Mouse (Mus musculus): ENCODE results near the gene Magea3. TPM values are rescaled to one million over a fixed set of nuclear protein-coding genes. Genes with fewer than 3 reads are reported as not detected.
"Not testable (repeated sequence)": the region's sequence is repeated elsewhere in the genome, so short reads cannot be mapped to it uniquely, and the experiment has no call there.

Gene Magea3
- not detected in 2 replicates for polyA plus RNA-seq (2015; fragmentation: Nextera tagmentation; extraction: Ambion mirVana)

DNA sequence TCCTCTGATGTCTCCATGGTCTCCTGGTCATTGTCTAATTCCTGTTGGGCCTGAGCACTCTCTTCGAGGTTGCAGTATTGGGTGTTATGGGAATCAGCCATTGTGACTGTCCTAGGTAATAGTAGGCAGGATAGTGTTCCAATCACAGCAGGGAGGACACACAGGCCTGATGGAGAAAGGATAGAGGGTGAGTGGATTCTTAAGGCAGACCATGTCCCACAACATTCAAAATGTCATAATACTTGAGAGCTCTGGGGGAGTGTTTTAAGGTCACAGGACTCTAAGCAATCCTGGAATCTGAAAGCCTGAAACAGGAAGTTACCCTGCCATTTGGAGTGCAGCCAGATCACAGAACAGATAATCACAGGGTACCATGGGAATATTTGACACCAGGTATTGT lies at the start of gene Magea3:
Gene Magea3, minus strand, starts transcription at position 101 of the 400 bp plus-strand sequence.
- ATAC-seq (ENCODE audit: borderline replicate concordance, extremely low read depth, low FRiP score, low TSS enrichment), result not testable (repeated sequence)

DNA sequence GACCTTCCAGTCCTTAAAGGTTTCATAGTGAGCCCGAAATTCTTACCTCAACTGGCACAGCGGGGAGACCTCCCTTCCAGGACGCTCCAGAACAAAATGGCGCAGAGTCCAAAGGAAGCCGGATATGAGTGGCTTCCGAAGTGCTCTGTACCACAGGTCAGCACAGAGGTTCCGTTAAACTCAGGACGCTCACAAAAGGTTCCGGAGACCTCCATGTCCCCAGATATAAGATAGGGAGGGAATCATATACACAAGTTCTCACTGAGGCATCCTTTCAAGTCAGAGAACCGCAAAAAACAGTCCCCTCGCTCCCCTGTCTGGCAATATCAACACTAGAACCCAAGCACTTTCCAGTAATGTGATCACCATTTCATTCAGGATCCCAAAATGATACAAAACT lies 46.4 kb upstream of the Magea3 start, which contains the start of gene Magea8:
Gene Magea8, minus strand, starts transcription at position 101 of the 400 bp plus-strand sequence.
- not testable (repeated sequence) for H3K36me3 ChIP-seq; H3K4me2 ChIP-seq; H3K9ac ChIP-seq; H3K4me3 ChIP-seq; H3K9me3 ChIP-seq; H3K27me3 ChIP-seq; ATAC-seq (ENCODE audit: borderline replicate concordance, extremely low read depth, low FRiP score, low TSS enrichment); H3K27ac ChIP-seq; H3K4me1 ChIP-seq
- WGBS, result 83% methylated on average over 11 of the region's 11 CpGs

More for the DNA sequence above, at the start of gene Magea3:
- not testable (repeated sequence) for H3K4me1 ChIP-seq, H3K4me3 ChIP-seq, H3K4me2 ChIP-seq, H3K36me3 ChIP-seq, H3K27me3 ChIP-seq, H3K9ac ChIP-seq, H3K27ac ChIP-seq, H3K9me3 ChIP-seq
- 40% methylated on average over 1 of the region's 1 CpGs for WGBS

DNA sequence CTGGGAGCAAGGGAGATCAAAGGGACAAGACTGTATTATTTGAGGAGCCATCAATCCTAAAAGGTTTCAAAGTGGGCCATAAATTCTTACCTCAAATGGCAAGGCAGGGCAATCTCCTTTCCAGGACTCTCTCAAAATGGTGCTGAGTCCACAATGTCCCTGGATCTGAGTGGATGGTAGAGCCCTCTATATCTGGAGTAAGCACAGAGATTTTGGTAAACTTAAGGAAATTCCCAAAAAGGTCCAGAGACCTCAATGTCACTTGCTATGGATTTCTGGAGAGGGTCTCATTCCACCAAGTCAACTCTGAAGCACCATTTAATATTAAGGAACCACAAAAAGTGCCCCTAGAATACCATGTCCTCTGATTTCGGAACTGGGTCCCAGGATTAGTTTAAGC lies 13.4 kb downstream of the Magea3 start, which contains the start of gene Magea6:
Gene Magea6, minus strand, starts transcription at position 101 of the 400 bp plus-strand sequence.
- not testable (repeated sequence) for H3K36me3 ChIP-seq; H3K9ac ChIP-seq; H3K4me3 ChIP-seq; H3K9me3 ChIP-seq; H3K4me1 ChIP-seq; H3K4me2 ChIP-seq; H3K27ac ChIP-seq; H3K27me3 ChIP-seq; ATAC-seq (ENCODE audit: borderline replicate concordance, extremely low read depth, low FRiP score, low TSS enrichment)
- 42% methylated on average over 1 of the region's 1 CpGs for WGBS

Other genes starting within 250 kb of the Magea3 start
- not detected in 2 replicates for gene Cldn34b1, start 59.2 kb downstream of the Magea3 start, polyA plus RNA-seq (2015; fragmentation: Nextera tagmentation; extraction: Ambion mirVana)
- not detected in 2 replicates for gene Magea6, start 13.5 kb downstream of the Magea3 start, polyA plus RNA-seq (2015; fragmentation: Nextera tagmentation; extraction: Ambion mirVana)
- not detected in 2 replicates for gene Magea8, start 46.3 kb upstream of the Magea3 start, polyA plus RNA-seq (2015; fragmentation: Nextera tagmentation; extraction: Ambion mirVana)
- not detected in 2 replicates for gene Magea5, start 113.6 kb upstream of the Magea3 start, polyA plus RNA-seq (2015; fragmentation: Nextera tagmentation; extraction: Ambion mirVana)
- gene Magea1, start 140.3 kb upstream of the Magea3 start, polyA plus RNA-seq (2015; fragmentation: Nextera tagmentation; extraction: Ambion mirVana), result not detected in 2 replicates
- gene Magea2, start 144.2 kb upstream of the Magea3 start, polyA plus RNA-seq (2015; fragmentation: Nextera tagmentation; extraction: Ambion mirVana), result not detected in 2 replicates
- gene Cldn34b2, start 178.9 kb upstream of the Magea3 start, polyA plus RNA-seq (2015; fragmentation: Nextera tagmentation; extraction: Ambion mirVana), result not detected in 2 replicates